Mouse (Mus musculus) olfactory bulb, adult 2 months (tissue): ENCODE data around the gene Ddah2.

Experiments
- CTCF ChIP-seq: fragments of 200-500 bp; IDR thresholded peaks from 2 replicates; pipeline ENCODE4 v1.5.1; 2012; ENCODE audit warnings: low read depth, mild to moderate bottlenecking, low read length, moderate library complexity; ENCODE audit not compliant: insufficient read depth
- POLR2A ChIP-seq: fragments of 200-500 bp; IDR thresholded peaks from 2 replicates; pipeline ENCODE4 v1.6.1; 2012; ENCODE audit warnings: mild to moderate bottlenecking, low read depth, low read length, moderate library complexity; ENCODE audit not compliant: insufficient read depth

DNA sequence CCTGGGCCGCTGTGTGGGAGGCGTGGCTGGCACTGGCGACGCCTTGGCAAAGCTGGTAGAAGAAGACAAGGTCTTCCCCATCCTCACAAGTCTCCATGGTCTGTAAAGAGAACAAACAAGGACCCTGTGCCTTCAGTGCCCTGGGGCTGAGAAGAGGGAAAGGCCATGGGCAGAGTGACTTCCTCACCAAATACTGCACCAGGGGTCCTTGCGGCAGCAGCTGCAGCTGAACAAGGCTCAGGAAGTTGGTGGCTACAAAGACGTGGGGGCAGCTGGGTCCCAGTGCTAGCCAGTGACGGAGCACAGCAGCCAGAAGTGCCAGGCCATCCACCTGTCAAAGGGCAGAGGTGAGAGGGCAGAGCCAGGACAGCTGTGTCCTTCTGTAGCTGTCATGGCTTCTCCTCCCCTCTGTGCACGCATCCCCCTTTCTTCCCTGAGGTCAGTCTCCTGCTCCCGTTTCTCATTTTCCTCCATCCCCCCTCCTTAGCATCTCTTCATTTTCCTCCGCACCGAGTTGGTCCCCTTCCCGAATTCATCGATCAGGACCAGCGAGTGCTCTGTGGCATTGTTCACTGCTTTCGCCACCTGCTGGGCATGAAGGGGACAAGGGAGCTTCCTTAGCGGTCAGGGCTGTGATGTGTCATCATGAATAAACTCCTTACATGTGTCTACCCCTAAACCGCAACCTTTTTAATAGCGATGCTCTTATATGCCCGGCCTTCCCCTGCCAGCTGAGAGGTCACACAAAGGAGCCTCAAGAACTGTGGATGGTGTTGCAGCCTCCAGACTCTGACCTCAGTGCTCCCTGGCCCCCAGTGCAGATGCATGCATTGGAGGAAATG lies 28.9 kb upstream of the Ddah2 start:
- TF ChIP-seq CTCF (no peak), POLR2A (no peak)
